Mouse (Mus musculus): ENCODE measurements at regions not wholly inside any gene's neighbourhood (a gene's known extent, or its start where the extent isn't known, plus 50 kb on each side); places are given as distances from the start of the nearest gene placed in this dataset.

DNA sequence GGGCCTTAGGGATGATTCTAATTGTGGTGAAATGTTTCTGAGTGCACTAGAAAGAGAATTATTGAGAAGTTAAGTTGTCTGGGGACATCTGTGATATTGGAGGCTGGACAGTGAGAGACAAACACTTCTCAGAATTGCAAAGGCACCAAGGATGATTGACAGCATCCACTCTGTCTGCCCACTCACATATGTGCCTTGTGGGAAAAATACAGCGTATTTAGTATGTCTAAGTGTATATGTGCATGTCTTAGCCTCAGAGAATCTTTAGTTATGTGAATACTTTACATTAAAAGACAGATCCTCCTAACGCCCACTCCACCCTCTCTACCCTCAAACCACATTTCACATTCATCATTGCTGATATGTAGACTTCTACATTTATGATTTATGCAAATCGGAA is 776.0 kb upstream of the Klhl29 start:
- TF ChIP-seq CTCF (conservative IDR thresholded peaks at IDR 0.05; ENCODE audit: insufficient read depth, insufficient read length, low read depth, low read length): no peak
- no peak for TF ChIP-seq POLR2A (IDR thresholded peaks at IDR 0.05; ENCODE audit: low read depth, low read length)
